8 mouse cellular contexts compared by ENCODE assay signal in genomic region chr19:44363529-44363928, GRCm38 (mm10). TPM values are rescaled to one million over a fixed set of nuclear protein-coding genes. Genes with fewer than 3 reads are reported as not detected.
DNase-seq lines count a peak whose midpoint lies in the region; ATAC-seq and TF ChIP-seq lines count a peak whose summit lies in the region.

No protein-coding gene starts in this region.

- no peak for ATAC-seq in neural tube, embryonic 15.5 days (ENCODE audit: low FRiP score)
- ATAC-seq in kidney, postnatal 0 days (replicated peaks; ENCODE audit: low FRiP score, low read depth), result peak; percentile 25; the same call in 1 of the 2 replicates
- ATAC-seq in liver, embryonic 12.5 days, result 0 out of 2 replicates have a peak, but pooled peaks have one; percentile 49

- WGBS in neural tube, embryonic 15.5 days, result 22% methylated on average over 13 of the region's 13 CpGs
- 27% methylated on average over 13 of the region's 13 CpGs for WGBS in kidney, postnatal 0 days
- 13% methylated on average over 13 of the region's 13 CpGs for WGBS in liver, embryonic 12.5 days (ENCODE audit: insufficient replicate concordance)

- H3K4me1 ChIP-seq in neural tube, embryonic 15.5 days, result peaks cover 8% of the 10 kb centered on the region
- H3K4me1 ChIP-seq in kidney, postnatal 0 days (replicated peaks; ENCODE audit: insufficient read depth, low read length), result 0 out of 2 replicates have a peak, but pooled peaks cover 4% of the 10 kb centered on the region
- H3K4me1 ChIP-seq in liver, embryonic 12.5 days, result peaks cover 16% of the 10 kb centered on the region; the same call in 1 of the 2 replicates

- H3K4me3 ChIP-seq in neural tube, embryonic 15.5 days (replicated peaks), result no peak overlapping the region
- H3K4me3 ChIP-seq in kidney, postnatal 0 days (replicated peaks; ENCODE audit: low read depth, low read length), result no peak overlapping the region
- no peak overlapping the region for H3K4me3 ChIP-seq in liver, embryonic 12.5 days

- peak; percentile 71 for DNase-seq in neural tube, embryonic 10.5 days (ENCODE audit: extremely low spot score, low spot score)
- DNase-seq in cerebellum, adult 9-11 months, result peak; percentile 59
- DNase-seq in gastrocnemius, adult 8-10 months (ENCODE audit: low spot score in 2 of 2), result peak; percentile 8 to 15
- DNase-seq in kidney, postnatal 0 days (ENCODE audit: low spot score), result peak; percentile 81
- peak; percentile 14 for DNase-seq in ovary, postnatal 10 days (ENCODE audit: low spot score)
- DNase-seq in thymus, postnatal 10 days (ENCODE audit: low spot score in 2 of 2), result peak; percentile 23 to 65

- no peaks in the 10 kb centered on the region for H3K27me3 ChIP-seq in neural tube, embryonic 15.5 days (replicated peaks)
- no peaks in the 10 kb centered on the region for H3K27me3 ChIP-seq in kidney, postnatal 0 days (ENCODE audit: insufficient read depth, low read length)
- no peaks in the 10 kb centered on the region; the same call in 1 of the 2 replicates for H3K27me3 ChIP-seq in liver, embryonic 12.5 days (replicated peaks)

- no peak overlapping the region for H3K27ac ChIP-seq in neural tube, embryonic 15.5 days (replicated peaks)
- no peak overlapping the region for H3K27ac ChIP-seq in kidney, postnatal 0 days
- H3K27ac ChIP-seq in liver, embryonic 12.5 days, result no peak overlapping the region

- H3K36me3 ChIP-seq in neural tube, embryonic 15.5 days, result no peaks in the 10 kb centered on the region
- H3K36me3 ChIP-seq in kidney, postnatal 0 days (ENCODE audit: insufficient read depth, low read length), result no peaks in the 10 kb centered on the region
- no peaks in the 10 kb centered on the region for H3K36me3 ChIP-seq in liver, embryonic 12.5 days

- no peak overlapping the region for H3K4me2 ChIP-seq in neural tube, embryonic 15.5 days
- H3K4me2 ChIP-seq in kidney, postnatal 0 days (ENCODE audit: low read length), result no peak overlapping the region
- H3K4me2 ChIP-seq in liver, embryonic 12.5 days, result no peak overlapping the region

- TF ChIP-seq CTCF in kidney, postnatal 0 days (IDR thresholded peaks at IDR 0.05; ENCODE audit: low read depth), result peak; percentile 98

- no peak overlapping the region for H3K9ac ChIP-seq in neural tube, embryonic 15.5 days (replicated peaks)
- H3K9ac ChIP-seq in kidney, postnatal 0 days (ENCODE audit: low read depth, low read length), result no peak overlapping the region
- H3K9ac ChIP-seq in liver, embryonic 12.5 days, result no peak overlapping the region

- H3K9me3 ChIP-seq in neural tube, embryonic 15.5 days (replicated peaks), result no peaks in the 10 kb centered on the region
- H3K9me3 ChIP-seq in kidney, postnatal 0 days (replicated peaks; ENCODE audit: low read length), result no peaks in the 10 kb centered on the region
- H3K9me3 ChIP-seq in liver, embryonic 12.5 days (replicated peaks), result no peaks in the 10 kb centered on the region

RNA-seq across cellular contexts. Expression of gene Scd4, which starts 30.6 kb away (rescaled TPM):
- 0.09 and 0.15 TPM in 2 replicates for polyA plus RNA-seq in neural tube, embryonic 15.5 days (2015; fragmentation: Nextera tagmentation; extraction: Ambion mirVana)
- total RNA-seq in gastrocnemius, adult 8-10 months (2022), result under 1 TPM in 1 of 4 experiments, not detected in 3; 0.13 TPM
- 0.12 and 0.18 TPM in 2 replicates for polyA plus RNA-seq in kidney, postnatal 0 days (2015; fragmentation: Nextera tagmentation; extraction: Ambion mirVana)
- polyA plus RNA-seq in liver, embryonic 12.5 days (2016; fragmentation: Nextera tagmentation; extraction: Ambion mirVana), result 0.04 TPM in 1 of 2 replicates, not detected in the other

RNA-seq across cellular contexts. Expression of gene Scd1, which starts 44.1 kb away (rescaled TPM):
- 7.5 and 8.5 TPM in 2 replicates for polyA plus RNA-seq in neural tube, embryonic 15.5 days (2015; fragmentation: Nextera tagmentation; extraction: Ambion mirVana)
- total RNA-seq in gastrocnemius, adult 8-10 months (2022), result 10 to 100 TPM in 3 of 4 experiments, 1 to 10 TPM in 1; 9.2 to 25.2 (median 14.3) TPM
- polyA plus RNA-seq in kidney, postnatal 0 days (2015; fragmentation: Nextera tagmentation; extraction: Ambion mirVana), result 2.0 and 2.2 TPM in 2 replicates
- 8.1 and 10.1 TPM in 2 replicates for polyA plus RNA-seq in liver, embryonic 12.5 days (2016; fragmentation: Nextera tagmentation; extraction: Ambion mirVana)

Comparison
In these comparisons a context has a peak if more than half of its experiments do, and no peak if none do; other contexts are left out.
1. DNase-seq: peak in every context shown above with its lines; median percentile 81 in kidney, postnatal 0 days; 71 in neural tube, embryonic 10.5 days; 59 in cerebellum, adult 9-11 months; 44 in thymus, postnatal 10 days; 14 in ovary, postnatal 10 days; 12 in gastrocnemius, adult 8-10 months.